Mouse (Mus musculus) heart, postnatal 36 days (tissue): ENCODE data around the gene Sh3bgrl2. TPM values are rescaled to one million over a fixed set of nuclear protein-coding genes. Genes with fewer than 3 reads are reported as not detected.

ENCODE experiments used
- DNase-seq, 2 experiments: peaks; one replicate each; pipeline ENCODE4 v3.0.0; 2021 to 2022
- intact Hi-C: fragments of 180-260 bp; cut with DNase I; formaldehyde crosslinking; loops from one replicate; pipeline ENCODE4 v1.15.1; 2025
- total RNA-seq, 2 experiments: library from RNA; stranded (reverse); gene quantifications; 2 replicates each; pipeline ENCODE4 v1.2.3; 2021

Gene Sh3bgrl2
- total RNA-seq, 2 experiments from 2014 or later: 4.3 to 6.3 TPM

DNA sequence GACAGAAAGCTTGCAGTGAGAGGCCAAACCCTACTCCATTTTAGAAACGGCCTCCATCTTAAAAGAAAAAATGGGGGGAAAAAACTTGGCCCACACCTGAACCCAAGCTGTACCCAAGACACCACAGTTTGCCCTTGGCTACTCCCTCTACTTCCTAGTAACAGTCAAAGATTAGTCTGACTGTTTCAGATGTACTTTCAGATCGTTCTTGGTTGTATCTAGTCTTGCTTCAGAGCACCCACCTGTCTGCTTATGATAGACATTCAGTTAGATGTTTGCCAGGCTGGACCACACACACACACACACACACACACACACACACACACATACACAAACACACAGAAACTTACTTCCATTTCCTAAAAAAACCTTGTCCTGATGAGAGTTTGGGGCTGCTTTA lies 111.0 kb downstream of the Sh3bgrl2 start:
- no peak for DNase-seq
- intact Hi-C loops: no loop called here

DNA sequence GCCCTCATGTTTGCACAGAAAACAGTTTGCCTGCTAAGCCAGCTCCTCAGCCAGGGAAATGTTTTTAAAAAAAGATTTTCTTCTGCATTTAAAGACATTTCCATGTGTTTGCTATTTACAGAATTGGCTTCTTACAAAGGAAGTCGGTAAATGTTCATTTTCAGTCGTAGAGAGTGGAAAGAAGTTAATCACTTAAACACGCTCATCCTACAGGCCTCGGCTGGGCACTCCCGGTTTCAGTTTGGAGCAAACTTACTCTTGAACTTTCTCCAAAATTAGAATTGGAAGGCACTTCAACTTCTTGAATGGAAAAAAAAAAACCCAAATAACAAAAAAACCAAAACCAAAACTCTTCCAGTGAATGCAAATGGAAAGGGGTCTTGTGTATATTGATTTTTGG lies 113.7 kb downstream of the Sh3bgrl2 start:
- DNase-seq: no peak
- intact Hi-C loops: no loop called here

DNA sequence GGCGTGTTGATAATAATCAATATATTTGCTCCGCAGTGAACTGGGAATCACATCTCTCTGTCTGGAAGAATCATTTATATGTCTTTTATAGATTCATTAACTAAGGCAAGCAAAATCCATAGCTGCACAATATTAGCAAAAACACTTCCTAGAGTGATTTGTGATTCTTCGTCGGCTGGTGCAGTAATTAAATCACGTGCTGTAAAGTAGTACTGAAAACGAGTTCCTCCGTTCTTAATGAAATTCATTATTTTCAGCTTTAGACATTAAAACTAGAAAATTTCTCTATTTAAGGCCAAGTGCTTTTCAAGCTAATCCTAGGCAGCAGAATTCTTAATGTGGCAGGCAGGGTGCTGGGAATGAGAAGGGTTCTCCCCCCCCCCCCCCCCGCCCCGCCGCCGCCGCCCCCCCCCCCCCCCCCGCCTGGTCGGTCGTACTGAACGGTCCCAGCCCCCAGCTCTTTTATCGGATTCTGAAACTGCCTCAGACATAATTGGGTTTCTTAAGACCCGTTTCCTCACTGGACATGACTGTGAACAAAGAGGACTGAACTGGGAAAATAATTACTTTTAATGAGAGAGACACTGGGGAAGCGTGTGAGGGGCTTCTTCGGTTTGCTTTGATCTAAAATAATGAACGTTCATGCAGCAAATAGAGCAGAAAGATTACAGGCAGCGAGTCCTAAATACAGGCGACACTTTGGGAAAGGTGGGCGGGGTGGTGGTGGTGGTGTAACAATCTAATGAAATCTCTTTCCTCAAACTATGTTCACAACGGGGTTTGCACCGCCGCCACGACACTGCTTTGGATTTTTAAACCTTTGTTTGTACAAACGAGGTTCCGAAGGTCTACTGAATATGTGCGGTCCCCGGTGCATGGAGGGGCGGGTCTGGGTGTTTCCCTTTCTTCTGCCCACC lies 116.1 kb downstream of the Sh3bgrl2 start:
- intact Hi-C loops: no loop called here
- no peak for DNase-seq

DNA sequence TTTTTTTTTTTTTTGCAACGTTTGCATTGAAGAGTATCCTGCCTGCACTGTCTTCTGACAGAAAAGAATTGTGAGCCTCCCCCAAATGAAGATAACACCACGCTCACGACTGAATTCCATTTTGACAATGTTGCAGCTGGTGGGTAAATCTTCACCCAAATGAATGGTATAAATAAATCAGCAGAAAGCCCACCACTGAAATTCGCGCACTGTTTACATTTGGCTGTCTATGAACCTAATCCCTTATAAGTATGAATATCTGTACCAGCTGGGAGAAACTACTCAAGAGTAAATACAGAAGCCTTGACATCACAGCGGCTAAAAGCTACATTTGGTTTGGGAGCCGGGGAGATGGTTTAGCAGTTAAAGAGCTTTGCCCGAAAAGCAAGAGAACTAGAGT lies 116.8 kb downstream of the Sh3bgrl2 start:
- intact Hi-C loops: no loop called here
- DNase-seq: no peak

- DNase-seq: no peak
- intact Hi-C loops: no loop called here
Measured at GRCm38 (mm10) chr9:83667031-83667430, 118.9 kb downstream of the Sh3bgrl2 start.

GRCm38 (mm10) chr9:83679626-83680025 lies 131.5 kb downstream of the Sh3bgrl2 start:
- no peak for DNase-seq
- intact Hi-C loops: no loop called here

GRCm38 (mm10) chr9:83681661-83682655 lies 133.8 kb downstream of the Sh3bgrl2 start:
- intact Hi-C loops: no loop called here
- DNase-seq: no peak

DNA sequence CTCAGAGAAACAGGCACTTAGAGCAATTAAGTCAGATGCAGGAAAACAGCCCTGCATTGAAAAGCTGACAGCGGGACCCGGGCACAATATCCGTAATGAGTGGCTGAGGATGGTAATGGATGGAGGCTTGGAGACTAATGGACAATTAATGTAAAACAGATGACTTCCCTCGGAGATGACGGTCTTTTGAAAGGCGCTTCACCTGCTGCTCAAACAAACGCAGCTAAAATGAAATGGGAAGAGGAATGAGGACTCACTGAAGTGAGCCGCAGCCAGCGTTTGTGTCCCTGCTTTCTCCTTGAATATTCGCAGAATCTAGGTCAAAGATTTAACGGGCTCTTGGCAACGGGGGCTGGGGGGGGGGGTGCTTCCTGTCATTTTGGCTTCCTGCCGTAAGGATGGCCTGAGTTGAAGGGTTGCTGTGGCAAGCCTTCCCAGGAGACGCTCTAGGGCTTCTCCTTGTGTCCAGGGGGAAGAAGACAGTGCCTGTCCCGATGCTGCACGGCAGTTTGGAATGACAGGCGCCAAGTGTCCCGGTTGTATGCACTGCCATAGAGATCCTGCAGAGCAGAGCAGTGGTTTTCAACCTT lies 138.5 kb downstream of the Sh3bgrl2 start:
- intact Hi-C loops: no loop called here
- DNase-seq: no peak

- intact Hi-C loops: no loop called here
- no peak for DNase-seq
Measured at GRCm38 (mm10) chr9:83687904-83688303, 139.8 kb downstream of the Sh3bgrl2 start.

Other genes with a start within 250 kb of the Sh3bgrl2 start
- gene Lca5, start 107.2 kb upstream of the Sh3bgrl2 start, total RNA-seq: 1 to 10 TPM; 3.8 TPM